Mouse (Mus musculus): ENCODE measurements at regions not wholly inside any gene's neighbourhood (a gene's known extent, or its start where the extent isn't known, plus 50 kb on each side); places are given as distances from the start of the nearest gene placed in this dataset.
A peak's percentile ranks its signal among the peaks of the same experiment; 100 is the strongest.

GRCm38 (mm10) chr3:42661956-42662355 lies 919.5 kb downstream of the D3Ertd751e start:
- Histone ChIP-seq H3K9me3 (no peaks in the 10 kb centered on the region), H3K9ac (replicated peaks) (no peak overlapping the region), H3K4me1 (no peaks in the 10 kb centered on the region), H3K36me3 (no peaks in the 10 kb centered on the region), H3K4me2 (replicated peaks) (no peak overlapping the region), H3K4me3 (no peak overlapping the region), H3K27ac (replicated peaks) (no peak overlapping the region), H3K27me3 (no peaks in the 10 kb centered on the region)
- ATAC-seq (replicated peaks): no peak
- 84% methylated on average over 2 of the region's 2 CpGs for WGBS

DNA sequence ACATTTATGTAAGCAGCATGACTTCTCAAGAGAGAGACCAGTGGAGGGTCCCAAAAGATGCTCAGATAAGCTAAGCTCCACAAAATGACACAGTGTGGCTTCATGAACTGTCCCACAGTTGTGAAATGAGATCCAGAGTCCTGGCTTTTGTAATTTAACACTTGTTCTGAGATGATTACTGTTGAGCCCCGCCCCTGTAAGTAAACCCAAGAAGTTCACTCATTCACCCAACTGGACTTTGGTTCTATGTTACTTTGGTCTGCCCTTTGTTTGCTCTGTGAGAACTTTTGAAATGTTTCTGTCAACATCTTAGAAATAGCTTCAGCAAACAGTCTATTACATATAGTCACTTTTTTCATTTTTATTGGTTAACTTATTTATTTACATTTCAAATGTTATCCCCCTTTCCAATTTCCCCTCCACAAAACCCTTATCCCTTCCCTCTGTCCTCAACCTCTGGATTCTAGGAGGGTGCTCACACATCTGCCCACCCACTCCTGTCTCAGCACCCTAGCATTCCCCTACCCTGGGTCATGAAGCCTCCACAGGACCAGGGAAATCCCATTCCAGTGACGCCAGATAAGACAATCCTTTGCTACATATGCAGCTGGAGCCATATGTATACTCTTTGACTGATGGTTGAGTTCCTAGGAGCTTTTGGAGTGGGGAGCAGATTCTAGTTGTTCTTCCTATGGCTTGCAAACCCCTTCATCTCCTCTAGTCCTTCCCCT lies 934.4 kb downstream of the D3Ertd751e start:
- WGBS: 92% methylated on average over 2 of the region's 2 CpGs
- H3K4me3 ChIP-seq: no peak overlapping the region
- H3K36me3 ChIP-seq: no peaks in the 10 kb centered on the region
- H3K27ac ChIP-seq (replicated peaks): no peak overlapping the region
- no peak overlapping the region for H3K9ac ChIP-seq (replicated peaks)
- H3K4me1 ChIP-seq: no peaks in the 10 kb centered on the region
- no peaks in the 10 kb centered on the region for H3K27me3 ChIP-seq
- H3K4me2 ChIP-seq (replicated peaks): no peak overlapping the region
- ATAC-seq (replicated peaks): no peak
- no peaks in the 10 kb centered on the region for H3K9me3 ChIP-seq

DNA sequence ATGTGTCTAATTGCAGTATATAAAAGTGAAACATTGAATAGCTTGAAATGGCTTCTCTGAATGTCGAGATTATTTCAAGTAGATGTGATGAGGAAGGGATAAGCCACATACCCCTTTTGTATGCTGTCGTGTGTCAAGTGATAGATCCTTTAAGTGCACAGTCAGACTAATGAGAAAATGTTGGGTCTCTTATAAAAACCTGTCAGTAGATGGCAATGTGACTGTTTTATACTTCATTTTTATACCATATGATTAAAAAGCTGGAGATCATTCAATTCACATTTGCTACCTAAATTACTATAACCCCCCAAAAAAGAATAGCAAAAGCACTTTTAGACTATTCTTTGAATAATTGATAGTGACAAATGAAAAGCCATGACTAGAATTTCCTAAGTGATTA lies 952.3 kb downstream of the D3Ertd751e start:
- Histone ChIP-seq H3K27me3 (no peaks in the 10 kb centered on the region), H3K4me1 (no peaks in the 10 kb centered on the region), H3K4me3 (no peak overlapping the region), H3K9me3 (no peaks in the 10 kb centered on the region), H3K27ac (replicated peaks) (no peak overlapping the region), H3K36me3 (no peaks in the 10 kb centered on the region), H3K4me2 (replicated peaks) (no peak overlapping the region), H3K9ac (replicated peaks) (no peak overlapping the region)
- no peak for ATAC-seq (replicated peaks)
- WGBS: 52% methylated on average over 2 of the region's 2 CpGs

- ATAC-seq (replicated peaks): no peak
Measured at GRCm38 (mm10) chr3:42738910-42739309, 996.5 kb downstream of the D3Ertd751e start.

GRCm38 (mm10) chr3:42753130-42753529 lies 1010.7 kb downstream of the D3Ertd751e start:
- no peak overlapping the region for H3K4me3 ChIP-seq
- WGBS: 78% methylated on average over 4 of the region's 4 CpGs
- no peak overlapping the region for H3K9ac ChIP-seq (replicated peaks)
- H3K9me3 ChIP-seq: no peaks in the 10 kb centered on the region
- ATAC-seq (replicated peaks): no peak
- H3K4me2 ChIP-seq (replicated peaks): no peak overlapping the region
- H3K27ac ChIP-seq (replicated peaks): no peak overlapping the region
- H3K4me1 ChIP-seq: no peaks in the 10 kb centered on the region
- no peaks in the 10 kb centered on the region for H3K27me3 ChIP-seq
- H3K36me3 ChIP-seq: no peaks in the 10 kb centered on the region

More at GRCm38 (mm10) chr3:42738910-42739309, 996.5 kb downstream of the D3Ertd751e start:
- Histone ChIP-seq H3K4me1 (no peaks in the 10 kb centered on the region), H3K4me3 (no peak overlapping the region), H3K27ac (replicated peaks) (no peak overlapping the region), H3K9ac (replicated peaks) (no peak overlapping the region), H3K36me3 (no peaks in the 10 kb centered on the region), H3K27me3 (no peaks in the 10 kb centered on the region), H3K9me3 (no peaks in the 10 kb centered on the region), H3K4me2 (replicated peaks) (no peak overlapping the region)
- WGBS: 36% methylated on average over 1 of the region's 1 CpGs

DNA sequence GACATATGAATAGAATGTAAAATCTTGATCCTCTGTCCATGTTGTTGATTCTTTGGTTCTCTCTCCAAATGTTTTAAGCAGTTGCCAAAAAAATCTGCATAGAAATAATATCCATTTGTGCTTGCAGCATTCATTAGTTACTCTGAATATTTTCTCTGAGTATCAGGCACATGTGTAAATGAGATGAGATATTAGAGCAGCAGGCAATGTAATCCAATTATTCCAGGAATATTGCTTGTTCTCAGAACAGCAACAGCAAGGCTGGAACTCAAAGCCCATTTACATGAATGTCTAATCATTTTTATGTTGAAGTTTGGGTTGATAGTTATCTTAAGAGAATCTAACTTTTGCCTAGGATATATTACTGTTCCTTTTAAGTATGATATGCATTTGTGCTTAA lies 1014.9 kb downstream of the D3Ertd751e start:
- Histone ChIP-seq H3K9ac (replicated peaks) (no peak overlapping the region), H3K4me3 (no peak overlapping the region), H3K27ac (replicated peaks) (no peak overlapping the region), H3K4me1 (no peaks in the 10 kb centered on the region), H3K36me3 (no peaks in the 10 kb centered on the region), H3K4me2 (replicated peaks) (no peak overlapping the region), H3K27me3 (no peaks in the 10 kb centered on the region), H3K9me3 (no peaks in the 10 kb centered on the region)
- 0 out of 2 replicates have a peak, but pooled peaks have one; percentile 58 for ATAC-seq (replicated peaks)

DNA sequence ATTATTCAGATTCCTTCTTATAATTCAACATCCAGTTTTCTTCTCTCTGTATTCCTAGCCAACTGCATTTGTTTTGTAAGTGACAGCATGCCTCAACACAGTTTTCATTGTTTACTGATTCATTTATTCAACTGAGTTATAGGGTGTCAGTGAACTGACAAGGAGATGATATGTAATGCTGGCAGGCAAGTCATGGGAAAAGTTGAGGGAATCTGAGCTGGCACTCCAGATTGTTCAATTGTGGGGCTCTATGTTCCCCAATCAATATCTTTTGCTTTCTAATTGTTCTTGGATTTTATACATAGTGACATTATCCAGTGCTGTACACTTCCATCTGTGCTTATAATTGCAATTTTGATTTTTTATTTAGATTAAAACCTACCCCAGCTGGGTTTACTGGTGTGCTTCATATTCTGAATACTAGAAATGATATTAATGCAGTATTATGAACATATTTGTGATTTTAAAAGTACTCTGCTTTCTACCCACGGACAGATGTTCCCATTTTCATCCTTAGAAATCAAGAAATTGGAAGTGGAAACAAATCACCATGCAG lies 1015.5 kb downstream of the D3Ertd751e start:
- Histone ChIP-seq H3K9ac (replicated peaks) (no peak overlapping the region), H3K27me3 (no peaks in the 10 kb centered on the region), H3K9me3 (no peaks in the 10 kb centered on the region), H3K4me3 (no peak overlapping the region), H3K36me3 (no peaks in the 10 kb centered on the region), H3K27ac (replicated peaks) (no peak overlapping the region), H3K4me1 (no peaks in the 10 kb centered on the region), H3K4me2 (replicated peaks) (no peak overlapping the region)
- 59% methylated on average over 1 of the region's 1 CpGs for WGBS
- peak; percentile 76 for ATAC-seq (replicated peaks)

DNA sequence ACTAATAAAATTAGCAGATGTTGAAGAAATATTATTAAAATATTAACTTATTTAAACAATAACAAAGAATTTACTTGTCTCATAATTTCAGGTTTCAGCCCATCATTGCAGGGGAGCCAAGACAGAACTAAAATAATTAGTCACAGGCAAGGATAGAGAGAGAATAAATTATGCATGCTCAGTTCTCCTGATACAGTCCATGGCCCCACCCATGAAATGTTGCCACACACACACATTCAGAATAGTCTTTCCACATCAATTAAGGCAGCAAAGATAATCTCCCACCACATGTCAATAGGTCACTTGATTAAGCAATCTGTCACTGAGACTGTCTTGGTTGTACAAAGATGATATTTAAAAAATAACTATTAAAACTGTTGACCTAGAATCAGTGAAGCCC lies 1019.8 kb downstream of the D3Ertd751e start:
- no peak overlapping the region for H3K27ac ChIP-seq (replicated peaks)
- no peaks in the 10 kb centered on the region for H3K27me3 ChIP-seq
- H3K9ac ChIP-seq (replicated peaks): no peak overlapping the region
- H3K4me1 ChIP-seq: no peaks in the 10 kb centered on the region
- no peak overlapping the region for H3K4me3 ChIP-seq
- no peak for ATAC-seq (replicated peaks)
- no peaks in the 10 kb centered on the region for H3K9me3 ChIP-seq
- no peak overlapping the region for H3K4me2 ChIP-seq (replicated peaks)
- H3K36me3 ChIP-seq: no peaks in the 10 kb centered on the region

- H3K9ac ChIP-seq (replicated peaks): no peak overlapping the region
- no peaks in the 10 kb centered on the region for H3K36me3 ChIP-seq
- H3K4me2 ChIP-seq (replicated peaks): no peak overlapping the region
- H3K9me3 ChIP-seq: no peaks in the 10 kb centered on the region
- H3K27ac ChIP-seq (replicated peaks): no peak overlapping the region
- H3K27me3 ChIP-seq: no peaks in the 10 kb centered on the region
- ATAC-seq (replicated peaks): no peak
- H3K4me3 ChIP-seq: no peak overlapping the region
- WGBS: 80% methylated on average over 3 of the region's 3 CpGs
- no peaks in the 10 kb centered on the region for H3K4me1 ChIP-seq
Measured at GRCm38 (mm10) chr3:42783478-42783877, 1041.1 kb downstream of the D3Ertd751e start.

GRCm38 (mm10) chr3:42784203-42784602 lies 1041.8 kb downstream of the D3Ertd751e start:
- Histone ChIP-seq H3K4me3 (no peak overlapping the region), H3K36me3 (no peaks in the 10 kb centered on the region), H3K9me3 (no peaks in the 10 kb centered on the region), H3K9ac (replicated peaks) (no peak overlapping the region), H3K27me3 (no peaks in the 10 kb centered on the region), H3K4me1 (no peaks in the 10 kb centered on the region), H3K4me2 (replicated peaks) (no peak overlapping the region), H3K27ac (replicated peaks) (no peak overlapping the region)
- no peak for ATAC-seq (replicated peaks)
- WGBS: 81% methylated on average over 2 of the region's 2 CpGs

- Histone ChIP-seq H3K4me2 (replicated peaks) (no peak overlapping the region), H3K4me1 (no peaks in the 10 kb centered on the region), H3K9ac (replicated peaks) (no peak overlapping the region), H3K36me3 (no peaks in the 10 kb centered on the region), H3K4me3 (no peak overlapping the region), H3K27me3 (no peaks in the 10 kb centered on the region), H3K27ac (replicated peaks) (no peak overlapping the region), H3K9me3 (no peaks in the 10 kb centered on the region)
- no peak for ATAC-seq (replicated peaks)
Measured at GRCm38 (mm10) chr3:42790415-42790814, 1048.0 kb downstream of the D3Ertd751e start.

DNA sequence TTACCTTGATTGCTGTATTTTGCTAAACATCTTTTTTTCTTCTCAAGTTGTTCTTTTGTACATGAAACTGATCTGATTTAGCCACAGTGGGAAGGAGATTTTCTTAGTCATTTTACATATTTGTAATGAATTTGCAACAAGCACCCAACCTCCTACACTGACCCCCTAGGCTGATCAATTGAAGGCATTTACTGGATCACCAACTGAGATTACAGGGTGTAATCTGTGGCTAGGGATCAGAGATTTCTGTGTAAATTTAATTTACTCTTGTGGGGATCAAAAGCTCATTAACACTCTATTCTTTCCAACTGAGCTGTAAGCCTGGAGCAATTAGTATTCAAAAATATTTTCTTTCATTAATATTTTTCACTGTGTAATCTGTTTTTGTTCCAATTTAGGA lies 1049.5 kb downstream of the D3Ertd751e start:
- Histone ChIP-seq H3K4me2 (replicated peaks) (no peak overlapping the region), H3K4me1 (no peaks in the 10 kb centered on the region), H3K4me3 (no peak overlapping the region), H3K36me3 (no peaks in the 10 kb centered on the region), H3K9me3 (no peaks in the 10 kb centered on the region), H3K9ac (replicated peaks) (no peak overlapping the region), H3K27me3 (no peaks in the 10 kb centered on the region), H3K27ac (replicated peaks) (no peak overlapping the region)
- ATAC-seq (replicated peaks): no peak

DNA sequence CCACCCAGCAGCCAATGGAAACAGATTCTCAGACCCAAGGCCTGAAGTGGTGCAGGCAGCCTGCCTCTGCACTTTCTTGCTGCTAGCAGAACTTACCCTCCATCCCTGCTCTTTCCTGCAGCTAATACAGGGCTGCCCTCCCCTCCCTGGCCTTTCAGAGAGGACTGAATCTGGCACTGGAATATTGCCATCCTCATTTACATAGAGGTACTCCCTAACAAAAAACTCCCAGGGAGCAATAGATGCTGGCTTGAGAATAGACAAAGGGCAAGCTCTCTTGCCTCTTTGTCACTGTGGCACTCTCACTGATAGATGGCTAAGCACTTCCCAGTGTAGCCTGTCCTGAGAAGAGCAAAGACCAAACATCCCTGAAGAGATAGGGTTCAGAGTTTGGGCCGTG lies 1088.0 kb downstream of the D3Ertd751e start:
- Histone ChIP-seq H3K4me1 (0 out of 2 replicates have a peak, but pooled peaks cover 6% of the 10 kb centered on the region), H3K27me3 (no peaks in the 10 kb centered on the region), H3K27ac (replicated peaks) (no peak overlapping the region), H3K9ac (replicated peaks) (no peak overlapping the region), H3K36me3 (no peaks in the 10 kb centered on the region), H3K4me2 (replicated peaks) (no peak overlapping the region), H3K9me3 (no peaks in the 10 kb centered on the region), H3K4me3 (no peak overlapping the region)
- 0 out of 2 replicates have a peak, but pooled peaks have one; percentile 41 for ATAC-seq (replicated peaks)
- 31% methylated on average over 1 of the region's 1 CpGs for WGBS

Measured in forebrain, embryonic 15.5 days (tissue).